Mouse (Mus musculus) embryonic fibroblast, embryonic 13.5 days (primary cell): ENCODE measurements around the gene Tjap1.

Source experiments
- CTCF ChIP-seq: IDR thresholded peaks from 2 replicates; pipeline ENCODE4 v1.5.1; 2011; ENCODE audit warnings: mild to moderate bottlenecking, control low read depth, low read length, moderate library complexity, borderline replicate concordance; ENCODE audit not compliant: insufficient read depth
- POLR2A ChIP-seq: IDR thresholded peaks from 2 replicates; pipeline ENCODE4 v1.6.1; 2011; ENCODE audit warnings: low read depth, mild to moderate bottlenecking, control low read depth, low read length, moderate library complexity

DNA sequence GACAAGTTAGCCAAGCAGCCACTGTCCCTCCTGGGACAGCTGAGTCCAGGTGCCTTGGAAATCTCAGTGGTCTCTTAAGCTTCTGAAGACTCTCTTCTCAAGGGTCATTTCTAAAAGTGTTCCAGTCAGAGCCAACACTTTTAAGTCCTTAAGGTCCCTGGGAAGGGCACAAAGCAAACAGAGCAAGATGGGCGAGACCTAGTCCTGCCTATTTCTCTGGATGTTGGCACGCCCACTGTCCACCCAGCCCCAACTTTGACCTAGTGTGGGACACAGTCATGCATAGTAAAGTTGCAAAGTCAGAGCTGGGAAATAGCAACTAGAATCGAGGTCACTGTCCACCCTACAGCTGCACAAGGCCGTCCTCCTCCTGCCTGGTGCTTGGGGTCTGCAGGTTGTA, 39.8 kb downstream of the Tjap1 start:
- TF ChIP-seq CTCF (no peak), POLR2A (no peak)
